Mouse (Mus musculus): ENCODE data around the gene Map1a. TPM values are rescaled to one million over a fixed set of nuclear protein-coding genes. Genes with fewer than 3 reads are reported as not detected.
A peak's percentile ranks its signal among the peaks of the same experiment; 100 is the strongest.

Gene Map1a
- total and polyA plus RNA-seq, 3 experiments: 0.77 to 9.4 TPM; not detected in 1

- peak; percentile 64 for DNase-seq (ENCODE audit: low read depth, low spot score)
- Histone ChIP-seq H3K4me3 (ENCODE audit: control insufficient read depth in 1 of 2, insufficient read depth in 1 of 2, low read depth in 2 of 2, low read length in 2 of 2) (peak overlapping the region; percentile 47 to 79), H3K79me2 (ENCODE audit: control insufficient read depth, insufficient read depth, low read length, poor library complexity) (no peaks in the 10 kb centered on the region), H3K9me3 (replicated peaks; ENCODE audit: insufficient read depth, low read length) (no peaks in the 10 kb centered on the region), H3K4me1 (ENCODE audit: control insufficient read depth in 1 of 2, insufficient read depth in 2 of 2, low read length in 2 of 2) (peaks cover 7 to 14% of the 10 kb centered on the region in 2 experiments; a peak in 3 of 4 replicates), H3K9ac (ENCODE audit: control insufficient read depth, low read depth, low read length, poor library complexity, severe bottlenecking) (peak overlapping the region; percentile 57), H3K27me3 (ENCODE audit: control insufficient read depth in 1 of 2, insufficient read depth in 2 of 2, low read length in 2 of 2) (no peaks in the 10 kb centered on the region), H3K36me3 (ENCODE audit: control insufficient read depth in 1 of 2, insufficient read depth in 2 of 2, low read length in 2 of 2) (no peaks in the 10 kb centered on the region; a peak in 1 of 4 replicates), H3K27ac (ENCODE audit: control insufficient read depth, low read depth, low read length) (peak overlapping the region; percentile 22)
- no peak for TF ChIP-seq MAFK (IDR thresholded peaks at IDR 0.05; ENCODE audit: borderline replicate concordance, low read depth, low read length)
- TF ChIP-seq HCFC1 (IDR thresholded peaks at IDR 0.05; ENCODE audit: low read depth, low read length): peak; percentile 37; the same call in 1 of the 2 replicates
- TF ChIP-seq MAX (IDR thresholded peaks at IDR 0.05; ENCODE audit: low read length): no peak
- TF ChIP-seq UBTF (IDR thresholded peaks at IDR 0.05; ENCODE audit: borderline replicate concordance, insufficient read depth, low read depth, low read length): no peak
- no peak for TF ChIP-seq ETS1 (IDR thresholded peaks at IDR 0.05; ENCODE audit: low read depth, low read length)
- no peak for TF ChIP-seq ZMIZ1 (IDR thresholded peaks at IDR 0.05; ENCODE audit: low read depth, low read length)
- peak; percentile 70 for TF ChIP-seq MAZ (IDR thresholded peaks at IDR 0.05; ENCODE audit: low read depth, low read length)
- TF ChIP-seq GABPA (IDR thresholded peaks at IDR 0.05; ENCODE audit: low read depth, low read length): no peak
- TF ChIP-seq RAD21 (IDR thresholded peaks at IDR 0.05; ENCODE audit: low read depth, low read length): no peak
Observed at GRCm38 (mm10) chr2:121294753-121295607, 5.6 kb downstream of the Map1a start.

GRCm38 (mm10) chr2:121295608-121296571, 6.5 kb downstream of the Map1a start:
- H3K9ac ChIP-seq (ENCODE audit: control insufficient read depth, low read depth, low read length, poor library complexity, severe bottlenecking): peak overlapping the region; percentile 52
- peak overlapping the region; percentile 8 for H3K27ac ChIP-seq (ENCODE audit: control insufficient read depth, low read depth, low read length)
- no peaks in the 10 kb centered on the region for H3K9me3 ChIP-seq (replicated peaks; ENCODE audit: insufficient read depth, low read length)
- DNase-seq (ENCODE audit: low read depth, low spot score): peak; percentile 60
- TF ChIP-seq ETS1 (IDR thresholded peaks at IDR 0.05; ENCODE audit: low read depth, low read length): peak; percentile 28; the same call in 1 of the 2 replicates
- 0 out of 2 replicates have a peak, but pooled peaks have one; percentile 16 for TF ChIP-seq TCF12 (IDR thresholded peaks at IDR 0.05; ENCODE audit: low read depth, low read length)
- no peak for TF ChIP-seq ZMIZ1 (IDR thresholded peaks at IDR 0.05; ENCODE audit: low read depth, low read length)
- peak; percentile 41; the same call in 1 of the 2 replicates for TF ChIP-seq MAZ (IDR thresholded peaks at IDR 0.05; ENCODE audit: low read depth, low read length)
- TF ChIP-seq RAD21 (IDR thresholded peaks at IDR 0.05; ENCODE audit: low read depth, low read length): no peak
- peaks cover 7 to 14% of the 10 kb centered on the region in 2 experiments; a peak in 3 of 4 replicates for H3K4me1 ChIP-seq (ENCODE audit: control insufficient read depth in 1 of 2, insufficient read depth in 2 of 2, low read length in 2 of 2)
- H3K79me2 ChIP-seq (ENCODE audit: control insufficient read depth, insufficient read depth, low read length, poor library complexity): no peaks in the 10 kb centered on the region
- peak overlapping the region; percentile 47 to 79 for H3K4me3 ChIP-seq (ENCODE audit: control insufficient read depth in 1 of 2, insufficient read depth in 1 of 2, low read depth in 2 of 2, low read length in 2 of 2)
- no peaks in the 10 kb centered on the region for H3K27me3 ChIP-seq (ENCODE audit: control insufficient read depth in 1 of 2, insufficient read depth in 2 of 2, low read length in 2 of 2)
- H3K36me3 ChIP-seq (ENCODE audit: control insufficient read depth in 1 of 2, insufficient read depth in 2 of 2, low read length in 2 of 2): no peaks in the 10 kb centered on the region; a peak in 1 of 4 replicates
